ENCODE assay signal across 15 mouse cellular contexts in the genomic region with DNA sequence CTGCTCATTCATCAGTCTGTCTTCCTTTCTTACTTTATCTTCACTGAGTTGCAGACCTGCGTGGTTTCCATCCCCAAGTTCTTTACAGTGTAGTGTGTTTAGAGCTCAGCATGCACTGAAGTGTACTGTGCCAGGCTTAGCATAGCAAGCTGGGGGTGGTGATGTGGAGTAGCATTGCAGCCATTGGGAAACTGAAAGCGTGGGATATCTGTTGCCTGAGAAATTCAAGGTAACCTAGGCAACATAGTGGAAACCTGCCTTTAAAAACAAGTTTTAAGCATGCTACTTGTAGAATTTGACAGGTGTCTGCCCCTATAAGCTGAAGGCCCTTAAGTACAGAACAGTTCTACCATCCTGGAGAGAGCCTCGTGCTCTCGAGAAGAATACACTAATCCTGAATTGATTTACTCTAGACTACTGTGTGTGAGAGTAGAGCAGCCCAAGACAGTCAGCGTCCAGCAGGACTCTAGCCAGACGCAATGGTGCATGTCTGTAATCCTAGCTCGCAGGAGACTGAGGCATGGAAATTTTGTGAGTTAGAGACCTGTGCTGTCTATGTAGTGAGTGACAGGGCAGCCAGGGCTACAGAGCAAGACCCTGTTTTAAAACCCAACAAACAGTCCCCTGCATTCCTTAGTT. TPM values are rescaled to one million over a fixed set of nuclear protein-coding genes. Genes with fewer than 3 reads are reported as not detected.
DNase-seq lines count a peak whose midpoint lies in the region; ATAC-seq and TF ChIP-seq lines count a peak whose summit lies in the region.
"Had no signal": no experiment of that assay in that cellular context is flagged by ENCODE, and none has a peak within 500 bp of the region (broad histone marks: within the 10 kb centered on the region; RNA-seq: fewer than 3 reads in every experiment).

No protein-coding gene starts in this region.

- no peaks in the 10 kb centered on the region for H3K4me1 ChIP-seq in kidney, embryonic 14.5 days (ENCODE audit: control insufficient read depth, insufficient read depth, low read length)
- peaks cover 17% of the 10 kb centered on the region; the same call in 1 of the 2 replicates for H3K4me1 ChIP-seq in limb, embryonic 15.5 days
- peaks cover 23% of the 10 kb centered on the region for H3K4me1 ChIP-seq in limb, embryonic 10.5 days
- peaks cover 39% of the 10 kb centered on the region for H3K4me1 ChIP-seq in E14TG2a.4 (replicated peaks; ENCODE audit: low read depth, low read length)

- H3K4me3 ChIP-seq in kidney, embryonic 14.5 days (ENCODE audit: low read length) = no peak overlapping the region
- no peak overlapping the region for H3K4me3 ChIP-seq in limb, embryonic 15.5 days
- no peak overlapping the region for H3K4me3 ChIP-seq in limb, embryonic 10.5 days
- peak overlapping the region; percentile 14; the same call in 1 of the 2 replicates for H3K4me3 ChIP-seq in E14TG2a.4 (replicated peaks; ENCODE audit: low read length)
- H3K4me3 ChIP-seq: limb, embryonic 12.5 days had no signal

- no peaks in the 10 kb centered on the region for H3K27me3 ChIP-seq in kidney, embryonic 14.5 days (ENCODE audit: control insufficient read depth, insufficient read depth, low read length)
- H3K27me3 ChIP-seq in limb, embryonic 15.5 days = no peaks in the 10 kb centered on the region
- no peaks in the 10 kb centered on the region for H3K27me3 ChIP-seq in limb, embryonic 10.5 days (ENCODE audit: low read depth, poor library complexity, severe bottlenecking)
- no peaks in the 10 kb centered on the region for H3K27me3 ChIP-seq in E14TG2a.4 (ENCODE audit: insufficient read depth, low read length)
- H3K27me3 ChIP-seq: limb, embryonic 12.5 days had no signal

- H3K36me3 ChIP-seq in kidney, embryonic 14.5 days (ENCODE audit: control insufficient read depth, insufficient read depth, low read length) = peaks cover 32% of the 10 kb centered on the region; the same call in 1 of the 2 replicates
- peaks cover 13% of the 10 kb centered on the region for H3K36me3 ChIP-seq in limb, embryonic 15.5 days
- H3K36me3 ChIP-seq in limb, embryonic 10.5 days = peaks cover 51% of the 10 kb centered on the region
- H3K36me3 ChIP-seq in E14TG2a.4 (ENCODE audit: insufficient read depth, low read length) = peaks cover 86% of the 10 kb centered on the region

- H3K4me2 ChIP-seq in kidney, embryonic 14.5 days (replicated peaks; ENCODE audit: low read depth, low read length) = no peak overlapping the region
- H3K4me2 ChIP-seq in limb, embryonic 15.5 days = no peak overlapping the region
- H3K4me2 ChIP-seq: limb, embryonic 12.5 days had no signal

- TF ChIP-seq CTCF in E14TG2a.4 (conservative IDR thresholded peaks at IDR 0.05; ENCODE audit: low read length) = no peak

- no peak for DNase-seq in cerebellum, adult 9-10 months
- no peak for DNase-seq in kidney, adult 8-10 months
- DNase-seq in limb, embryonic 10.5 days (ENCODE audit: low spot score) = no peak
- no peak for DNase-seq in thymus, adult 18-20 months
- DNase-seq: cerebellum, adult 8-10 months; gastrocnemius, postnatal 25 days; heart, postnatal 10 days; thymus, postnatal 25 days had no signal

- no peaks in the 10 kb centered on the region for H3K9me3 ChIP-seq in kidney, embryonic 14.5 days (ENCODE audit: control insufficient read depth, low read length)
- H3K9me3 ChIP-seq in limb, embryonic 15.5 days = no peaks in the 10 kb centered on the region
- no peaks in the 10 kb centered on the region for H3K9me3 ChIP-seq in limb, embryonic 10.5 days (replicated peaks)
- H3K9me3 ChIP-seq in E14TG2a.4 (ENCODE audit: low read length) = no peaks in the 10 kb centered on the region
- H3K9me3 ChIP-seq: limb, embryonic 12.5 days had no signal

- H3K9ac ChIP-seq in kidney, embryonic 14.5 days (ENCODE audit: low read depth, low read length) = no peak overlapping the region
- no peak overlapping the region for H3K9ac ChIP-seq in limb, embryonic 15.5 days
- H3K9ac ChIP-seq: limb, embryonic 12.5 days had no signal

- peak; percentile 51; the same call in 1 of the 2 replicates for ATAC-seq in cerebellum, adult (ENCODE audit: insufficient number of reproducible peaks, low FRiP score, low TSS enrichment)
- peak; percentile 72; the same call in 1 of the 2 replicates for ATAC-seq in kidney, embryonic 14.5 days (ENCODE audit: low FRiP score, low TSS enrichment)
- no peak for ATAC-seq in limb, embryonic 15.5 days (ENCODE audit: insufficient number of reproducible peaks, low FRiP score, low TSS enrichment, low read depth)
- ATAC-seq: forebrain, embryonic 14.5 days; intestine, embryonic 16.5 days had no signal

- 60% methylated on average over 7 of the region's 7 CpGs for WGBS in kidney, embryonic 14.5 days
- WGBS in limb, embryonic 15.5 days = 66% methylated on average over 7 of the region's 7 CpGs
- WGBS in limb, embryonic 10.5 days = 83% methylated on average over 7 of the region's 7 CpGs

- H3K27ac ChIP-seq in kidney, embryonic 14.5 days (ENCODE audit: low read depth, low read length) = no peak overlapping the region
- H3K27ac ChIP-seq in limb, embryonic 15.5 days = 0 out of 2 replicates have a peak overlapping the region, but pooled peaks have one; percentile 35
- H3K27ac ChIP-seq in limb, embryonic 10.5 days = no peak overlapping the region
- H3K27ac ChIP-seq: limb, embryonic 12.5 days had no signal

RNA-seq across cellular contexts. Expression of a gene that starts 23.9 kb away (rescaled TPM):
- polyA plus RNA-seq in kidney, embryonic 14.5 days (2014; fragmentation: Nextera tagmentation; extraction: Ambion mirVana) = 19.7 and 33.1 TPM in 2 replicates
- polyA plus RNA-seq in limb, embryonic 15.5 days (2015; fragmentation: Nextera tagmentation; extraction: Ambion mirVana) = 12.5 and 16.1 TPM in 2 replicates
- 20.9 and 21.2 TPM in 2 replicates for polyA plus RNA-seq in limb, embryonic 10.5 days (2016; fragmentation: Nextera tagmentation; extraction: Ambion mirVana)
